ENCODE assay signal across 20 mouse cellular contexts in the genomic region with DNA sequence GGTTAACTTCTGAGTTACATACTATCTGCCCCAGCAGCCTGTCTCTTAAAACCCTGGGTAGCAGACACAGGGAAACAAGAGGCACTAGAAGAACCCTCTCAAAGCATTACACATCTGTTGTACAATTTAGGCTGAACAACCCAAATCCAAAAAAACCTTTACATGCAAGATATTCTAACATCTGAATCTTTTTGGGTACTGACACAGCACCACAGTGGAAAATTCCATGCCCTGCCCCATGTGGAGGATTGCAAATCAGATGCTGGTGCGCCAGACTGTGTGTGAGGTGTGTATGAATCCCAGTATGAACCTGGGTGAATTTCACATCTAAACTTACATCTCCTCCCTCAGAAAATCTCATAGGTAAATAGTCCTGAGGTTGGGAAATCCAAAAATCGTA.
DNase-seq lines count a peak whose midpoint lies in the region; ATAC-seq and TF ChIP-seq lines count a peak whose summit lies in the region.
"Had no signal": no experiment of that assay in that cellular context is flagged by ENCODE, and none has a peak within 500 bp of the region (broad histone marks: within the 10 kb centered on the region; RNA-seq: fewer than 3 reads in every experiment).

No protein-coding gene starts in this region.

- no peak overlapping the region for H3K4me3 ChIP-seq in left cerebral cortex, adult 2 months
- H3K4me3 ChIP-seq: embryonic facial prominence, embryonic 10.5 days; forebrain, embryonic 13.5 days; heart, adult 2 months; heart, embryonic 15.5 days; hindbrain, embryonic 15.5 days had no signal

- no peak for TF ChIP-seq CTCF in left cerebral cortex, adult 2 months (IDR thresholded peaks at IDR 0.05)

- peak overlapping the region; percentile 2; the same call in 1 of the 2 replicates for H3K27ac ChIP-seq in left cerebral cortex, adult 2 months
- H3K27ac ChIP-seq: embryonic facial prominence, embryonic 10.5 days; forebrain, embryonic 13.5 days; heart, adult 2 months; heart, embryonic 15.5 days; hindbrain, embryonic 15.5 days had no signal

- intact Hi-C loops in left cerebral cortex, adult 2 months (cut with DNase I), result no loop called here

- peak; percentile 70 for ATAC-seq in frontal cortex, adult (ENCODE audit: low TSS enrichment)
- ATAC-seq: CD4-positive, CD25-positive, alpha-beta regulatory T cell, adult 4 months; forebrain, embryonic 13.5 days; forebrain, postnatal 0 days had no signal

- DNase-seq in frontal cortex, postnatal 14 days (ENCODE audit: low spot score in 2 of 2), result no peak
- no peak for DNase-seq in left cerebral cortex, adult 2 months (ENCODE audit: extremely low spot score in 1 of 2, low spot score in 2 of 2)
- DNase-seq in left cerebral cortex, adult 9 months (ENCODE audit: low spot score in 2 of 2), result no peak
- peak; percentile 50 for DNase-seq in right cerebral cortex, adult 18-20 months
- no peak for DNase-seq in right cerebral cortex, postnatal 25 days
- no peak for DNase-seq in adrenal gland, postnatal 10 days
- DNase-seq: adrenal gland, adult 8-10 months; B cell, adult 2 months; cerebellum, adult 2 months; cerebellum, postnatal 10 days; forebrain, postnatal 0 days; gastrocnemius, postnatal 14 days; heart, adult 2 months; heart, postnatal 36 days had no signal
